In the genomic region with DNA sequence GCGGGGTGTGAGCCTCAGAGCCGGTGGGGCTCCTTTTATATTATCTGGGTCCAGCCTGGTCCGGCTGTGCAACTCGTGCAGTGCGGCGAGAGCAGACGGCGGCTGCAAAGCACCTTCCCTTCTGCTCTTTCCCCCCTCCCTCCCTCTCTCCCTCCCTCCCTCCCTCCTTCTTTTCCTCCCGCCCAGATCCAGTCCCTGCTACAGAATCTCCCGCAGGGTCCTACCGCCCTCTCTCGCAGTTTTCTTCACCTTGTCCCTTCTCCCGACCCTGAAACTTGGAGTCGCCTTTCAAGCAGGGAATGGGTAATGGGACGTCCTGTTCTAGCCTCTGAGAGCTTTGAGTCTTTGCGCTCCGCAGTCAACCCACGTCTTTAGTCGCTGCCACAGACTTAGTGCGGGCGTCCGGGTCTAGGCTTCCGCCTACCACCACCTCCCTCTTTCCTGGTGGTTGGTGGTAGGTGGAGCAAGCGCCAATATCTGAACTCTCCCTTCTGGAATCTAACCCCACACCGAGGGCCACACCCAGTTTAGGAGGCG, we compare ENCODE assay signal across 8 mouse cellular contexts. TPM values are rescaled to one million over a fixed set of nuclear protein-coding genes. Genes with fewer than 3 reads are reported as not detected.
DNase-seq lines count a peak whose midpoint lies in the region; ATAC-seq and TF ChIP-seq lines count a peak whose summit lies in the region.

A gene (minus strand): TSS at position 392 of the 537 bp plus-strand sequence.

- ATAC-seq in forebrain, postnatal 0 days, result peak; percentile 82
- peak; percentile 89 for ATAC-seq in intestine, embryonic 15.5 days
- ATAC-seq in midbrain, embryonic 12.5 days (ENCODE audit: low FRiP score, low read depth), result peak; percentile 78

- H3K9ac ChIP-seq in forebrain, postnatal 0 days, result peak within 1 kb of the TSS; percentile 63
- peak within 1 kb of the TSS; percentile 58 for H3K9ac ChIP-seq in intestine, embryonic 15.5 days
- peak within 1 kb of the TSS; percentile 64 for H3K9ac ChIP-seq in midbrain, embryonic 12.5 days (replicated peaks)

- WGBS in forebrain, postnatal 0 days, result under 1% methylated on average over 26 of the region's 26 CpGs
- under 1% methylated on average over 26 of the region's 26 CpGs for WGBS in intestine, embryonic 15.5 days
- WGBS in midbrain, embryonic 12.5 days, result under 1% methylated on average over 25 of the region's 26 CpGs

- H3K27ac ChIP-seq in forebrain, postnatal 0 days (ENCODE audit: low read depth, low read length), result peak within 1 kb of the TSS; percentile 45
- 0 out of 2 replicates have a peak within 1 kb of the TSS, but pooled peaks have one; percentile 9 for H3K27ac ChIP-seq in intestine, embryonic 15.5 days
- no peak within 1 kb of the TSS; the same call in 1 of the 2 replicates for H3K27ac ChIP-seq in midbrain, embryonic 12.5 days (replicated peaks)

- no peak for TF ChIP-seq CTCF in forebrain, postnatal 0 days (IDR thresholded peaks at IDR 0.05; ENCODE audit: low read depth)

- peak within 1 kb of the TSS; percentile 99 for H3K4me2 ChIP-seq in forebrain, postnatal 0 days (ENCODE audit: low read depth)
- peak within 1 kb of the TSS; percentile 99 for H3K4me2 ChIP-seq in intestine, embryonic 15.5 days (replicated peaks)
- peak within 1 kb of the TSS; percentile 100 for H3K4me2 ChIP-seq in midbrain, embryonic 12.5 days (replicated peaks)

- H3K36me3 ChIP-seq in forebrain, postnatal 0 days (ENCODE audit: insufficient read depth), result no peaks in the 10 kb centered on the region
- no peaks in the 10 kb centered on the region for H3K36me3 ChIP-seq in intestine, embryonic 15.5 days
- no peaks in the 10 kb centered on the region for H3K36me3 ChIP-seq in midbrain, embryonic 12.5 days

- intact Hi-C loops in left cerebral cortex, postnatal 14 days (cut with DNase I), result loop anchor here (10.0 kb wide), 2 partner anchors 1181 to 1329 kb away; no protein-coding TSS in a partner anchor

- peak within 1 kb of the TSS; percentile 71 for H3K4me3 ChIP-seq in forebrain, postnatal 0 days (ENCODE audit: low read depth, low read length)
- H3K4me3 ChIP-seq in intestine, embryonic 15.5 days (replicated peaks), result peak within 1 kb of the TSS; percentile 65
- H3K4me3 ChIP-seq in midbrain, embryonic 12.5 days, result peak within 1 kb of the TSS; percentile 78

- peaks cover 2% of the 10 kb centered on the region; the same call in 1 of the 2 replicates for H3K4me1 ChIP-seq in forebrain, postnatal 0 days (ENCODE audit: insufficient read depth)
- peaks cover 6% of the 10 kb centered on the region; the same call in 1 of the 2 replicates for H3K4me1 ChIP-seq in intestine, embryonic 15.5 days (replicated peaks)
- H3K4me1 ChIP-seq in midbrain, embryonic 12.5 days, result peaks cover 20% of the 10 kb centered on the region; the same call in 1 of the 2 replicates

- no peaks in the 10 kb centered on the region for H3K9me3 ChIP-seq in forebrain, postnatal 0 days (ENCODE audit: low read length)
- H3K9me3 ChIP-seq in intestine, embryonic 15.5 days, result no peaks in the 10 kb centered on the region
- no peaks in the 10 kb centered on the region for H3K9me3 ChIP-seq in midbrain, embryonic 12.5 days

- peak; percentile 37 to 83 for DNase-seq in adrenal gland, adult (ENCODE audit: inconsistent age in 2 of 2, low spot score in 1 of 2)
- DNase-seq in adrenal gland, adult 2 months, result no peak
- peak; percentile 16 for DNase-seq in adrenal gland, adult 8-10 months
- peak; percentile 63 for DNase-seq in forebrain, postnatal 0 days
- DNase-seq in left cerebral cortex, postnatal 14 days (ENCODE audit: low spot score in 2 of 2), result peak; percentile 26 to 37
- DNase-seq in thymus, postnatal 4 days, result peak; percentile 24

- H3K27me3 ChIP-seq in forebrain, postnatal 0 days (ENCODE audit: insufficient read depth, low read length), result peaks cover 13% of the 10 kb centered on the region
- H3K27me3 ChIP-seq in intestine, embryonic 15.5 days (replicated peaks), result peaks cover 34% of the 10 kb centered on the region
- peaks cover 56% of the 10 kb centered on the region for H3K27me3 ChIP-seq in midbrain, embryonic 12.5 days

RNA-seq across cellular contexts. Expression of the gene that starts here (rescaled TPM):
- 10 to 100 TPM in 1 of 2 experiments, 1 to 10 TPM in 1; 7.1 to 13.1 TPM for total RNA-seq in adrenal gland, adult 2 months (2021)
- 0.99 and 2.2 TPM in 2 replicates for polyA plus RNA-seq in adrenal gland, adult 2 months (2012; rRNA removed)
- 10 to 100 TPM in 2 of 4 experiments, 1 to 10 TPM in 2; 7.4 to 14.6 (median 10.7) TPM for total RNA-seq in adrenal gland, adult 8-10 months (2022)
- total RNA-seq in forebrain, postnatal 0 days (2014; rRNA removed), result 8.2 and 9.3 TPM in 2 replicates
- polyA plus RNA-seq in forebrain, postnatal 0 days (2015; fragmentation: Nextera tagmentation; extraction: Ambion mirVana), result 0.67 and 2.8 TPM in 2 replicates
- polyA plus RNA-seq in intestine, embryonic 15.5 days (2015; fragmentation: Nextera tagmentation; extraction: Ambion mirVana), result 0.68 and 0.92 TPM in 2 replicates
- 1 to 10 TPM; 7.7 to 10.0 TPM for total RNA-seq in left cerebral cortex, postnatal 14 days (2021)
- polyA plus RNA-seq in midbrain, embryonic 12.5 days (2016; fragmentation: Nextera tagmentation; extraction: Ambion mirVana), result 0.51 and 0.58 TPM in 2 replicates

Comparison
In these comparisons a context has a peak if more than half of its experiments do, and no peak if none do; other contexts are left out.
1. Peak in ATAC-seq, H3K4me3 ChIP-seq, H3K27ac ChIP-seq, H3K9ac ChIP-seq and H3K4me2 ChIP-seq in intestine, embryonic 15.5 days; RNA of the gene not detected or under 1 TPM.
2. Peak in ATAC-seq, H3K4me3 ChIP-seq, H3K9ac ChIP-seq and H3K4me2 ChIP-seq in midbrain, embryonic 12.5 days; RNA of the gene not detected or under 1 TPM.